Mouse (Mus musculus) right cerebral cortex, postnatal 25 days (tissue): ENCODE results near the gene Gm5148.

Experiments used
- DNase-seq: peaks from one replicate; pipeline ENCODE4 v3.0.0; 2022

The Gm5148 gene

GRCm38 (mm10) chr3:37724171-37724804, at the start of gene Gm5148:
TSS of gene Gm5148 (minus strand) at chr3:37724490.
- peak; percentile 63 for DNase-seq

GRCm38 (mm10) chr3:37770951-37771350, 46.7 kb upstream of the Gm5148 start:
- DNase-seq, result no peak

GRCm38 (mm10) chr3:37769268-37769756, 45.0 kb upstream of the Gm5148 start:
- peak; percentile 63 for DNase-seq

GRCm38 (mm10) chr3:37767147-37768015, 43.1 kb upstream of the Gm5148 start:
- DNase-seq, result no peak

DNA sequence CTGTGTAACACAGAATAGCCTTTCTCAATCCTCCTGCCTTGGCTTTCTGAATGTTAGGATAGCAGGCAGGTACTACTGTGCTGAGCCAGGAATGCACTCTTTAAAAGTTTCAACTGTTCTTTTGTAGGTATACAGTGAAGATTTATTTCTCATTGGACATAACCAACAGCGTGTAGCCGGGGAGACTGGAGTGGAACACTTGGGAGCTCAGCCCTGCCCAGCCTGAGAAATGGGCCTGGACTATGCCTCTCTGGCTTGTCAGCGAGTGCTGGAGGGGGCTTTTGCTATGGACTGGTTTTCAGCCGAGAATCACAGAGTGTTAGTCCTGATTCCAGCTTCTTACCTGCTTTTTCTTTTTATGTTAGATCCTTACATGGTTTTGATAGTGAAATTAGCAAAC, 42.3 kb upstream of the Gm5148 start:
- no peak for DNase-seq

- no peak for DNase-seq
Observed at GRCm38 (mm10) chr3:37765971-37766370, 41.7 kb upstream of the Gm5148 start.

- no peak for DNase-seq
Observed at GRCm38 (mm10) chr3:37765275-37765674, 41.0 kb upstream of the Gm5148 start.

GRCm38 (mm10) chr3:37762303-37762702, 38.0 kb upstream of the Gm5148 start:
- no peak for DNase-seq

DNA sequence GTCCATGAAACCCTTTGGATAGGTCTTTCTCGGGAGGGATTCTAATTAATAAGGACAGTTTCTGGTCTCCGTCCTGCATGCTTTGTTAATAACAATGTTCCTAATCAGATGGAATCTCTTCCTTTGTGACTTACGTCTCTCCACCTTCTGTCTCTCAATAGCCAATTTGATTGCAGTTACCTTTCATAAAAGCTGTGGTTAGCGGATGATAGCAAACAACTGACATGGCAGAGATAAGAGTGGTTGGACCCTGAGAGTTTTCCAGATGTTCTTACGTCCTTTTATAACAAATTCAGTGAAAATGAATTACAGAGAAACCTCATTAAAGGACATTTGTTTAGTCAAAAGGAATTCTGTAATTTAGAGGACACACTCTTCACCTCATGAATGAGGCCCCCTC, 37.5 kb upstream of the Gm5148 start:
- no peak for DNase-seq

GRCm38 (mm10) chr3:37760866-37761265, 36.6 kb upstream of the Gm5148 start:
- DNase-seq, result no peak

DNA sequence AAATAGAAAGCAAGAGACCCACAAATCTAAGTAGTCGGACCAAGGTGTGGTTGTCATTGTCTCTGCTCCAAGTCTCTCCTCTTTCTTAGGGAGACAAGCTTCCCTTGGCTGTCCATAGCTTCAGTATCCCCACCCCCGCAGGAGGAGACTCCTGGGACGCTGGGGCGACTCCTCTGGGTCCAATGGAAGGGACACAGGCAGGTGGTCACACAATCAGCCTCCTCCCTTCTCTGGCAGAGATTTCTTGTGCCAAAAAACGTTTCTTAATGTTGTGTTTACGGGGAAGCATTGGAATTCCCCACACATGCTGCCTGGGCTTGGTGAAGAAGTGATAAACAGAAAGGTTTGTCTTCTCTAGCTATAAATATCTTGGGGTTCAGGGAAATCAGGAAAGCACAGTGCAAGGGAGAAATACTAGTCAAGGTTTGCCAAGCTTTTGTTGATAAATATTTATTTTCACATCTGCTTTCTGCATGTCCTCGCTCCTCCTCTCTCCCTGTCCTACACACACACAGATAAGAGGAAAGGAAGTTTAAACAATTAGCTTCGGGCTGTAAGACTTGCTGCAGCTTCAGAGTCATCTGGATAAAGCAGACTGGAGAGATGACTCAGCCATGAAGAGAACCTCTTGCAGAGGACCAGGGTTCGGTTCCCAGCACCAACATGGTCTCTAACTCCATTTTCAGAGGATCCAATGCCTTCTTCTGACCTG, 34.5 kb upstream of the Gm5148 start:
- no peak for DNase-seq

DNA sequence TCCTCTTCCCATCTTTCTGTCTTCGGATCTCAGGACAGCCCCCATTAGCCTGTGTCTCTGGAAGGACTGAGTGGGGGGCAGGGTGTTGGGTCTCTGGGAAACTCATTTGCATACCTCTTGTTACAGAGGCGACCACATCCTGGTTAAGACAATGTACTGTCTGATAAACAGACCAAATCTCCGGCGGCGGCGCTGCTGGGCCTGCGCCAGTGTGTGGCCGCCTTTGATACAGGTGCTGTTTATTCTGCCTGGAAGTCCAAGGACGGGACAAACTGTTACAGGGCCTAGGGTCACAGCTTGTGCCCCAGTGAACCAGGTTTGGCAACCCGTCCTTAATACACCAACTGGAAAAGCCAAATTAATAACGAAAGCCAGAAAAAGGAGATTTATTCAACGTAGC, 33.8 kb upstream of the Gm5148 start:
- DNase-seq, result no peak

DNA sequence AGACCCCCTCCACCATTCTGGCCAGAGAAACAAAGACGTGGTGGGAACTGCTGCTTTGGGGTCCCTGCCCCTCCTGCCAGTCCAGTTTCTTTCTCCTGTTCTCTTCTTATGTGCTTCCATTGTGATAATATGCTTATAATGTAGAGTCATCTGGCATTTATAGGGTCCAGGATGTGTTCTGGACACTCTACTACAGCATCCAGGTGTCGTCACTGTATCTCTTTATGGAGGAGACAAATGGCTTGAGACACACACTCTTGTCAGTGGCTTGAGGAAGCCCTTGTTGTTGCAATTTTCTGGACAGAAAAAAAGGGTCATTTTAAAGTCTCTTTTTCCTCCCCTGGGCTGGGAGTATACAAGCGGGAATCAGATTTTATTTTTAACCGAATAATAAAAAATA, 33.3 kb upstream of the Gm5148 start:
- no peak for DNase-seq

DNA sequence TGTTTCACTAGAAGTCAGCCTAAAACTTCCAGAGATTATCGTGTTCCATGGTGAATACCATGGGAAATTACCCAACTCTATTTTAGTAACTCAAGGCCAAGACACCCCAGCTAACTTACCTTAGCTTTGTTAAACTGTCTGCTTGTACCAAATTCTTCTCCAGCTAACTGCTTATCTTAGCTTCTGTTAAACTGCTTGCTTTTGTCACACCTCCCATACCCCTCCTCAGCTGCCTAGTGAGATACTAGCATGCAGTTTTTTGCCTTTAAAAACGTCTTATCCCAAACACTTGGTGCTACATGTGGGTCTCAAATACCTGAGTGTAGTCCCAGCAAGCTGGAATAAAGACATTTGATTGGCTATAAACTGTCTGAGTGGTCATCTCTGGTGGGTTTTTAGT, 31.7 kb upstream of the Gm5148 start:
- no peak for DNase-seq

DNA sequence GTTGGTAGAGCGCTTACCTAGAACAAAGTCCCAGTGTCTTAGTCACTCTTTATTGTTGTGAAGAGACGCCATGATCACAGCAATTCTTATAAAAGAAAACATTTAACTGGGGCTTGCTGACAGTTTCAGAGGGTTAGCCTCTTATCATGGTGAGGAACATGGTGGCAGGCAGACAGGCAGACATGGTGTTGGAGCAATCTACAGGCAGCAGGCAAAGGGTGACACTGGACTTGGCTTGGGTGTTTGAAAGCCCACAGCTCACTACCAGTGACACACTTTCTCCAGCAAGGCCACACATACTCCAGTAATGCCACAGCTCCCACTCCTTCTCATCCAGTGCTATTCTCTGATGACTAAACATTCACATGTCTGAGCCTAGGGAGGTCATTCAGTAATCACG, 30.3 kb upstream of the Gm5148 start:
- DNase-seq, result no peak

DNA sequence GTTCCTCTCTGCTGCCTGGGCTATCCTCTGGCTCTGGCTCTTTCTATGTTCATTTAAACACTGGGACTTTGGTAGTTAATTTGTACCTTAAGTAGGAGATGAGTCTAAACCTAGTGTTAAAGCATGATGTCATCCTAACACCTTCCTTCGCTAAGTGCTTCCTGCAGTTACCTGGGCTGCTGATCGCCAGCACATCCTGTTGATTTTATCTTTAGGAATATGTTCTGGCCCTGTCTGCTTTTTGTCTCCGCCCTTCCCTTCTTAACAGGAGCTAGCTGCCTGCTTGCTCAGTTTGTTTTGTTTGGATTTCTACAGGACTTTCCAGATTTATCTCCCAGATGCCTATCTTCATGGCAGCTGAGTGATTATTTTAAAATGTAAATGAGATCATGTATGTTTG, 28.9 kb upstream of the Gm5148 start:
- no peak for DNase-seq

DNA sequence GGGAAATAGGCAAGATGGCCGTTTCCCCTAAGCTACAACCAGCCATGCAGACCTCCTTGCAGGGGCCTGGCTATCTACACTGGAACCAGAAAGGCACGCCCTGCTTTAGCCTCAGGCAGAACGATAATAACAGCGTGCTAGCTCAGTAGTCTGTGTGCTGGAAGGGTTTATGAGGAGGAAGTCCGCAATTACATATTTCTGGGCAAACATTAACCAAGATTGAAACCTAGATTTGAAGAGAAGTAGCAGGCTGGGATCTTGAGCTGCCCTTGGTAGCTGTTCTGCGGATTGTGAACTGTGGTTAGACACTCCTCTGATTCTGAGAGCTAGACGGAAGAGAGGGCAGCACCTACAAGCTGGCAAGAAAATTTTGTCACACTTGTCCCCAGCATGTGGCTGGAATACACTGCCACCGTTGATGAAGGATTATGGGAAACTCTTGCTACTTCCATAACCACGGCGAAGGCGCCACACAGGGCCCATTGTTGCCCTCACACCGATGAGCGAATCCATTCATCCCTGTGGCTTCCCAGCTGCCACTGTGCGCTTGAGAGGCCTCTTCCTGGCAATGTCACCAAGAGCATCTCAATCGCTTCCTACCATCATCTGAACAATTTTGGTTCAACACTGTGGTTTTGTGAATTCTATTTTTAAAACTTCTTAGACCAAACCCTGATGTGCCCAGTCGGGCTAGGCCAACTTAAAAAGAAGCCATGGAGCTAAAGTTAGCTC, 23.9 kb upstream of the Gm5148 start:
- DNase-seq, result no peak

GRCm38 (mm10) chr3:37747258-37748001, 23.1 kb upstream of the Gm5148 start:
- no peak for DNase-seq

GRCm38 (mm10) chr3:37744050-37744449, 19.8 kb upstream of the Gm5148 start:
- no peak for DNase-seq

- no peak for DNase-seq
Observed at GRCm38 (mm10) chr3:37739996-37740395, 15.7 kb upstream of the Gm5148 start.

DNA sequence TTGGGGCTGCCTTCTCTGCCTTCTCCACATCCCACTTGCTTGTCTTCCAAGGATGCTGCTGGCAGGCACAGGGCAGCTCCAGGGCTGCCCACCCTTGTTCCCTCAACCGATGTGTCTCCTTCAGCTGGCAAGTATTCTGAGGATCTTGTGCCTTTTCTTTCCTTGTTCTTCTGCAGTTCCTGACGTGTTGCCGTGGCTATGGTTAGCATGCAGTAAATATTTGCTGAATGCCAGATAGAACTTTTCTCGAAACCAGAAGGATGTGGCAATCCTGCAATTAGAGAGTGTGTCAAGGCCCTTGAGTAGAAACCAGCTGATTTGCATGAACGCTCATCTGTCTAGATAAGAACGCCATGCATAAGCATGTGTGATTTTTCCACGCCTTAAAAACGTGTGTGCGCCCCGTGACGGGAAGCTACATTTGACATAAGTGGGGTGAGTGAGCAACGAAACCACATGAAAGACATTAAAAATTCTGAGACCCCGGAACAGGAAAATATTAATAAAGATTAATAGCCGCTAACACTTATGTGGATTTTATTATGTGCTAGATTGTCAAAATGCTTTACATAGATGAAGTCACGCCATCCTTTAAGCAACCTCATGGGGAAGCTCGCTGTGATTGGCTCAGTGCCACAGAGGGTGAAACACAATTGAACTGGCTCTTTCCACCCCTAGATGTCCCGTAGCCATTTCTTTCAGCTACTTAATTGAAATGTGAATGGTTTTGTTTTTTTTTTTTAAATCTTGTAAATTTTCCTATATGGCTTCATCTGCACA, 14.1 kb upstream of the Gm5148 start:
- DNase-seq, result no peak
